Mouse (Mus musculus) liver, adult 2 months (tissue): ENCODE results near the gene Drc3. TPM values are rescaled to one million over a fixed set of nuclear protein-coding genes. Genes with fewer than 3 reads are reported as not detected.

Experiments
- DNase-seq: peaks from one replicate; pipeline ENCODE4 v3.0.0-alpha.2; 2011; ENCODE audit warnings: low read depth, low spot score; ENCODE audit errors: extremely low read depth
- H3K27ac ChIP-seq: fragments of 200-500 bp; replicated peaks from 2 replicates; pipeline ENCODE4 v1.5.1; 2012; ENCODE audit warnings: low read depth, mild to moderate bottlenecking, control low read depth, inconsistent platforms, low read length; ENCODE audit not compliant: insufficient read depth
- H3K27me3 ChIP-seq: fragments of 200-500 bp; 2 replicates; pipeline ENCODE4 v1.6.1; 2012; ENCODE audit warnings: mild to moderate bottlenecking, moderate library complexity, low read length, inconsistent platforms; ENCODE audit not compliant: control insufficient read depth, insufficient read depth
- H3K36me3 ChIP-seq: fragments of 200-500 bp; 2 replicates; pipeline ENCODE4 v1.6.1; 2012; ENCODE audit warnings: low read length, inconsistent platforms; ENCODE audit not compliant: control insufficient read depth, insufficient read depth
- H3K4me1 ChIP-seq: fragments of 200-500 bp; 2 replicates; pipeline ENCODE4 v1.6.1; 2011; ENCODE audit warnings: low read length; ENCODE audit not compliant: control insufficient read depth, insufficient read depth
- H3K4me3 ChIP-seq: fragments of 200-500 bp; 2 replicates; pipeline ENCODE4 v1.5.1; 2011; ENCODE audit warnings: low read depth, mild to moderate bottlenecking, control low read depth, low read length, moderate library complexity; ENCODE audit not compliant: insufficient read depth
- H3K79me2 ChIP-seq: fragments of 200-500 bp; 2 replicates; pipeline ENCODE4 v1.6.1; 2012; ENCODE audit warnings: inconsistent platforms, mild to moderate bottlenecking, low read length, moderate library complexity; ENCODE audit not compliant: control insufficient read depth, insufficient read depth
- H3K9ac ChIP-seq: fragments of 200-500 bp; 2 replicates; pipeline ENCODE4 v1.6.1; 2012; ENCODE audit warnings: low read depth, mild to moderate bottlenecking, control low read depth, inconsistent platforms, low read length
- CTCF ChIP-seq: fragments of 200-500 bp; IDR thresholded peaks from 2 replicates; pipeline ENCODE4 v1.5.1; 2011; ENCODE audit warnings: low read depth, low read length, control low read depth
- POLR2A ChIP-seq: fragments of 200-500 bp; IDR thresholded peaks from 2 replicates; pipeline ENCODE4 v1.6.1; 2011; ENCODE audit warnings: low read length, control low read depth; ENCODE audit not compliant: insufficient read depth; ENCODE audit errors: extremely low read depth
- WGBS: fragments of 180-500 bp; shearing (Covaris S2); methylation state at CpG from one replicate; pipeline ENCODE4 v1.1.7; 2018; 5-methylcytosine and 5-hydroxymethylcytosine counted together
- polyA plus RNA-seq: library from polyadenylated mRNA; depleted of rRNA; stranded (reverse); fragments of >200 nt; gene quantifications from 2 replicates; pipeline ENCODE4 v1.2.3, GENCODE M21; 2012
- total RNA-seq: library from RNA; depleted of rRNA; stranded (reverse); fragments of >200 nt; gene quantifications from 2 replicates; pipeline ENCODE4 v1.2.3, GENCODE M21; 2014

Gene Drc3
- total and polyA plus RNA-seq, 2 experiments = 0.46 to 0.64 TPM

- Histone ChIP-seq H3K9ac (no peak overlapping the region), H3K36me3 (no peaks in the 10 kb centered on the region), H3K27me3 (no peaks in the 10 kb centered on the region), H3K79me2 (peaks cover 21% of the 10 kb centered on the region), H3K4me1 (peaks cover 5% of the 10 kb centered on the region), H3K27ac (no peak overlapping the region), H3K4me3 (no peak overlapping the region)
- no peak for TF ChIP-seq CTCF
- no peak for TF ChIP-seq POLR2A
- no peak for DNase-seq
Measured at GRCm38 (mm10) chr11:60323731-60324130, 29.4 kb upstream of the Drc3 start.

GRCm38 (mm10) chr11:60330551-60330950 lies 22.6 kb upstream of the Drc3 start:
- DNase-seq = no peak
- H3K79me2 ChIP-seq = peaks cover 37% of the 10 kb centered on the region
- no peaks in the 10 kb centered on the region for H3K36me3 ChIP-seq
- H3K27me3 ChIP-seq = no peaks in the 10 kb centered on the region
- H3K4me1 ChIP-seq = peaks cover 3% of the 10 kb centered on the region
- no peak overlapping the region for H3K9ac ChIP-seq
- H3K4me3 ChIP-seq = no peak overlapping the region
- no peak for TF ChIP-seq POLR2A
- TF ChIP-seq CTCF = no peak
- no peak overlapping the region for H3K27ac ChIP-seq
- WGBS = 92% methylated on average over 4 of the region's 4 CpGs

DNA sequence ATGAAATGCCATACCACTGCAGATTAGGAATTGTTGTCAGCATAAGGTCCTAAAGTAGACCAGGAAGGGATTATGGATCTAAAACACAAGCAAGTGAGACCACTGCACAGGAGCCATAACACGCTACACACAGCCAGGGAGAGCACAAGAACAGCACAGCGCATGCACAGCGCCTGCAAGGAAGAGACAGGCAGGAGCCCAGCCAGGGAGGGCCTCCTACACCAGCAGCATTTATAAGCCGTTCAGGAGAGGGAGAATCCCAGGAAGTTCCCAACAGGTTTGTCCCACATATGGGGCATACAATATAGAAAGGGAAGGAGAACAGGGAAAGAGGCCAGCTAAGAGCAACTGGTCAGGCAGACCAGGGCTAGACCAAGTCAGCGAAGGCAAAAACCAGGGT lies 19.7 kb upstream of the Drc3 start:
- Histone ChIP-seq H3K4me3 (no peak overlapping the region), H3K27me3 (no peaks in the 10 kb centered on the region), H3K4me1 (no peaks in the 10 kb centered on the region), H3K27ac (no peak overlapping the region), H3K9ac (no peak overlapping the region), H3K79me2 (peaks cover 37% of the 10 kb centered on the region; the same call in 1 of the 2 replicates), H3K36me3 (no peaks in the 10 kb centered on the region)
- DNase-seq = no peak
- WGBS = 86% methylated on average over 5 of the region's 5 CpGs
- TF ChIP-seq POLR2A (no peak), CTCF (no peak)

GRCm38 (mm10) chr11:60334124-60334523 lies 19.0 kb upstream of the Drc3 start:
- DNase-seq = no peak
- no peak overlapping the region for H3K4me3 ChIP-seq
- no peak for TF ChIP-seq CTCF
- no peak for TF ChIP-seq POLR2A
- H3K79me2 ChIP-seq = peaks cover 35% of the 10 kb centered on the region; the same call in 1 of the 2 replicates
- WGBS = 83% methylated on average over 3 of the region's 3 CpGs
- no peaks in the 10 kb centered on the region for H3K4me1 ChIP-seq
- H3K27ac ChIP-seq = no peak overlapping the region
- H3K9ac ChIP-seq = no peak overlapping the region
- no peaks in the 10 kb centered on the region for H3K36me3 ChIP-seq
- no peaks in the 10 kb centered on the region for H3K27me3 ChIP-seq

- H3K9ac ChIP-seq = no peak overlapping the region
- no peak overlapping the region for H3K27ac ChIP-seq
- no peaks in the 10 kb centered on the region for H3K36me3 ChIP-seq
- no peak overlapping the region for H3K4me3 ChIP-seq
- no peaks in the 10 kb centered on the region for H3K4me1 ChIP-seq
- no peaks in the 10 kb centered on the region for H3K27me3 ChIP-seq
- DNase-seq = no peak
- WGBS = 87% methylated on average over 2 of the region's 2 CpGs
- no peak for TF ChIP-seq CTCF
- no peak for TF ChIP-seq POLR2A
- peaks cover 30% of the 10 kb centered on the region; the same call in 1 of the 2 replicates for H3K79me2 ChIP-seq
Measured at GRCm38 (mm10) chr11:60335771-60336170, 17.4 kb upstream of the Drc3 start.

DNA sequence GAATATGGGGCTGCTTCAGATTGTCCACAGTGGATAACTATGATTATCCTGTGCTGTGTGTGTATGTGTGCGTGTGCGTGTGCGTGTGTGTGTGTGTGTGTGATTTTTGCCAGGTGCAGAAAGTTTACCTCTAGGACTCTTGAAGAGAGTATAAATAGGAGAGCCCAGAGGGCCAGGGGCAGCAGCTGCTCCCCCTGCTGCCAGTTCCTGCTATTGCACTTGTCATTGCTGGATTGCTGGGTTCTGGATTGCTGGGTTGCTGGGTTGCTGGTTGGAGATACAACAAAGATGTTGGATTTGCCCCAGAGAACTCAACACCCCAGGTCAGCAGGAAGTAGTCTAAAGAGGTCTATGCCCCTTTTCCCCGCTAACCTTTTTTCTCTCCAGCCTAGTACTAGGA lies 14.8 kb upstream of the Drc3 start:
- DNase-seq = no peak
- peaks cover 30% of the 10 kb centered on the region for H3K79me2 ChIP-seq
- no peaks in the 10 kb centered on the region for H3K27me3 ChIP-seq
- H3K9ac ChIP-seq = no peak overlapping the region
- 88% methylated on average over 4 of the region's 4 CpGs for WGBS
- no peak overlapping the region for H3K4me3 ChIP-seq
- no peaks in the 10 kb centered on the region for H3K36me3 ChIP-seq
- no peaks in the 10 kb centered on the region for H3K4me1 ChIP-seq
- no peak overlapping the region for H3K27ac ChIP-seq
- TF ChIP-seq POLR2A = no peak
- peak; percentile 79 for TF ChIP-seq CTCF
